Mouse (Mus musculus) CH12F3 (cell line): ENCODE results near the gene Pan2.
"Not testable (repeated sequence)": the region's sequence is repeated elsewhere in the genome, so short reads cannot be mapped to it uniquely, and the experiment has no call there.

Experiments
- in situ Hi-C: fragments of 300-500 bp; cut with MboI; formaldehyde crosslinking; loops from 2 replicates; pipeline ENCODE4 v1.14.3; 2020; ENCODE audit warnings: low sequenced_read_pairs

Gene Pan2

DNA sequence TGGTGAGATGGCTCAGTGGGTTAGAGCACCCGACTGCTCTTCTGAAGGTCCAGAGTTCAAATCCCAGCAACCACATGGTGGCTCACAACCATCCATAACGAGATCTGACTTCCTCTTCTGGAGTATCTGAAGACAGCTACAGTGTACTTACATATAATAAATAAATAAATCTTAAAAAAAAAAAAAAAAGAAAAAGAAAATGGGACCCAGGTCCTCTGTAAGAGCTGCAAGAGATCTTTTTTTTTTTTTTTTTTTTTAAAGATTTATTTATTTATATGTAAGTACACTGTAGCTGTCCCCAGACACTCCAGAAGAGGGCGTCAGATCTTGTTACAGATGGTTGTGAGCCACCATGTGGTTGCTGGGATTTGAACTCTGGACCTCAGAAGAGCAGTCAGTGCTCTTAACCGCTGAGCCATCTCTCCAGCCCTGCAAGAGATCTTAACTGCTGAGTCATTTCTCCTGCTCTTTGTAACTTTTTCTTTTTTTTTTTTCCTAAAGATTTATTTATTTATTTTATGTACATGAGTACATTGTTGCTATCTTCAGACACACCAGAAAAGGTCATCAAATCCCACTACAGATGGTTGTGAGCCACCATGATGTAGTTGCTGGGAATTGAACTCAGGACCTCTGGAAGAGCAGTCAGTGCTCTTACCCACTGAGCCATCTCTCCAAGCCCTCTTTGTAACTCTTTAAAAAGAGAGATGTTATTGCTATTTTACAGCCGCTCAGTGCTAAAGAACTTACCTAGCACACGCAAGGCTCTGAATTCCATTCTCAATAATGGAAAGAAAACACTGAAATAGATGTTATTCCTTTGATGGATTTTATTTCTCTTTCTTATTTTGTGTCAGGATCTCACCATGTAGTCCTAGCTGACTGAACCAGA is 29.5 kb downstream of the Pan2 start:
- in situ Hi-C loops = not testable (repeated sequence)

DNA sequence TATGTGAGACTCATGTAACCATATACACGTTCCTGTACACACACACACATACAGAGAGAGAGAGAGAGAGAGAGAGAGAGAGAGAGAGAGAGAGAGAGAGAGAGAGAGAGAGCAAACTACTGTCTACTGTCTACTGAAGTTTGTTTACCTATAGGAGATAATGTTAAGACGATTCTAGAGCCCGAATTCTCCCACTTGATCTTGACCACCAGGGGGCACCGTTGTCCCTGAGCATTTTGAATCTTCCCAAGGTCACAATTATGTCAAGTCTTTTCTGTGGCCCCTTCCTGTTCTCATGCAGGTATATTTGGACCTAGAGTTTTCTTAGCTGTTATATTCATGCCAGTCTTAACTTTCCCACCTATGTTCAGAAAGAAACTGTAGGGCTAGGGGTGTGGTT is 32.4 kb downstream of the Pan2 start:
- in situ Hi-C loops = no loop called here

DNA sequence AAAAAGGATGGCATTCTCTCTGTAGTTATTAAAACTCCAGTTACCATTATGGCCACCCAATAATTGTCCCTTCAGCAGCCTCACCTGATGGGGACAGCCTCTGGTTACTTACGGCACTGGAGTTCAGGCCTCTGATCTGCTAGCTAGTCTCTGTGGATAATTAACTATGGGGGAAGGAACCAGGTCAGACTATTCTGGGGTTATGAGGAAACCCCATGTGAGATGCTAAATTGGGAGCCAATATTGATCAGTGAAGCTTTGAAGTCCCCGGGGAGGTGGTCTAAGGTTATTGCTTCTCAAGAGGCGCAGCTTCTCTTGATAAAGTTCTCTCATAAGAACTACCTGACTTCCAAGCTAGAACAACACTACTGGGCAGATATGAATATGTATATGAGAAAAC is 33.1 kb downstream of the Pan2 start:
- in situ Hi-C loops = no loop called here

DNA sequence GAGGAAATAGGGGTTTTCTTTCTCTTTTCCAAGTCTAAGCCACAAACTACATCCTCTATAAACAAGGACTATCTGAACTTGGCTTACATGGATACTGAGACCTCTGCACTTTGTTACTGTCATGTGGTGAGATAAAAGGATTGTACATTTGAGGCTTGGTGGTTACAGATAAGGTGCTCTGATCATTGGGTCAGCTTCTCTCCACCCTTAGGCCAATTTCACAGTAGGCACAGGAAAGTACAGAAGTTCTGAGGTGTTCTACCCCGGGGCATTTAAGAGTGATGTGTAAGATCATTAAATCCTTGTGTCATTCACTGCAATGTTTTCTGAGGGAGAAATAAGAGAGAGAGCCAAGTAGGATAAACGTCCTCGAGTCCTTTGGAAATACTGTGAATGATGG is 33.5 kb downstream of the Pan2 start:
- in situ Hi-C loops = no loop called here

DNA sequence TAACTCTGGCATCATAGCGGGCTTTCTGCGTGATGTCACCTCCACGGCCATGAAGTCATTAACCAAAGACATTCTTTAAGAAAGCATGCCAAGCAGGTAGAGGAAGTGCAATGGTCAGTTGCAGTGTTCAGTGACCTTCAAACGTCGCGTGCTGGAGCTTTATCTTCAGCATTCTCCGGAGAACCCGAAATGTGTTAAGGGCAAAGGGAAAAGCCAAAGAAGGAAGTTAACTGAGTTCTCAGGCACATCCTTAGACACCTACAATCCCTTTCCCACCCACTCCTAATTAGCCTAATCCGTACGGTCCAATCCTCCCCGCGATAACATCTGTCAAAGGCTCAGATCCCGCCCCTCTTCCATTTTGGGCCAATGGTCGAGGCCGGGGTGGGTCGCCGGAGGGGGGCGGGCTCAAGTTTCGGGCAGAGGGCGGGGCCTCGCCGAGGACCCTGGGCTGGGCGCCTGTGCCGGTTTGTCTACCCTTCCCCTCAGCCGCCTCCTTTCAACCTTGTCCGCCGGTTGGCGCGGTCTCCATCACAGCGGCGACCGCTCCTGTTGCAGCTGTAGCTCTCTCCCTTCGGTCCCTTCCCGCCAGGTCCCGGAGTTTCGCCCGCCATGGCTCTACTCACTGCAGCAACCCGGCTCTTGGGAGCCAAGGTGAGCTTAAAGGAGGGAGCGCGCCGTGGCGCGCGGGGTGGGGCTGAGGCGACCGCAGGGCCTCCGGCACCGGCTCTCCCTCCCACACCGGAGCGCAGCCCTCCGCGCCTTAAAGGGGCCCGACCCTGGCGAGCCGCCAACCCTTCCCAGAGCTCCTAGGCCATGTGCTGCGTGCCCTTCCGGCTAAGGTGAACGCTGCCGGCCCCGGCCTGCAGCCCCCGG is 34.4 kb downstream of the Pan2 start, which contains the start of gene Cs:
TSS of gene Cs (plus strand) at position 429 of the 876 bp plus-strand sequence.
- in situ Hi-C loops = no loop called here

DNA sequence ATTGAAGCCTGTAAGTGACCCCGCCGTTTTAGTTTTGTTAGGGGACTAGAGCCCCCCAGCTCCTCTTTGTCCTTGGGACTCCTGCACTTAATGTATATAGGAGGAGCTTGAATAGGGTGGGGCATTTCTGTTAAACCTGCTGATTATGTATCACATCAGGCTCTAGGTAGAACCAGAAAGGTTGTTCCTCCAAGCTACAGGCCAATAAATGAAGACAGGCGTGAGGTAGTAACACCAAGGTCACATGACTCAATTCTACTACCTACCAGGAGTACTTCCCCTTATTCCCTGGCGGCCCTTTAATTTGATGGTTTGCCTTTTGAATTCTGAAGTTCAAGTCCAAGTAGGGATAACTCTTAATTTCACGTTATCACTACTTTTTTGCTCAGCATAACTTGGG is 35.3 kb downstream of the Pan2 start:
- in situ Hi-C loops = no loop called here

DNA sequence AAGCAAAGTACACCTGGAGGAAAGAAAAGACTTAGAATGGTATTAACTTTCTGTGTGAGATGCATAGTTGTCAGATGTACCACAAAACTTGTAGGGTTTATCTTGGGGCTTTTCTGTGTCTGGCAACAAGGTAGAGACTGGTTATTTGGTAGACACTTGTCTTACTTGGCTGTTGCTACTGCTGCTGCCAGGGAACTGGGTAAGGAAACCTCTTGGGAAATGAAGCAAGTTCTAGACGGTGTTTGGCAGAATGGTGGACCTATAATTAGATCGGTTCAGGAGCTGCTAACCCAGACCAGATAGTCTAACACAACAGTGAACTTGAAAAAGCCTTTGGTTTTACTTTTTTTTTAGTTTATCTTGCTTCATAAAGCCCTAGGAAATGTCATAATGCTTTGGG is 35.8 kb downstream of the Pan2 start:
- in situ Hi-C loops = no loop called here

DNA sequence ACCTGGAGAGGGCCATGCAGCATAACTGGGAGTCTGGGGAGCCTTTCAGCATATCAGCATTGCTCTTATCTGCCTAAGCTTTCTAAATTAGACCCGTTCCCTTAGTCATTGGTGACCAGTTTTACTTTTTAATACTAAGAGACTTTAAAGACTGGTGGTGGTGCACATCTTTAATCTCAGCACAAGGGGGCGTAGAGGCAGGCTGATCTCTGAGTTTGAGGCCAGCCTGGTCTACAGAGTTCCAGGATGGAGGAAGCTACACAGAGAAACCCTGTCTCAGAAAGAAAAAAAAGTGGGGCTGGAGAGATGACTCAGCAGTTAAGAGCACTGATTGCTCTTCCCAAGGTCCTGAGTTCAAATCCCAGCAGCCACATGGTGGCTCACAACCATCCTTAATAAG is 37.1 kb downstream of the Pan2 start:
- in situ Hi-C loops = no loop called here

DNA sequence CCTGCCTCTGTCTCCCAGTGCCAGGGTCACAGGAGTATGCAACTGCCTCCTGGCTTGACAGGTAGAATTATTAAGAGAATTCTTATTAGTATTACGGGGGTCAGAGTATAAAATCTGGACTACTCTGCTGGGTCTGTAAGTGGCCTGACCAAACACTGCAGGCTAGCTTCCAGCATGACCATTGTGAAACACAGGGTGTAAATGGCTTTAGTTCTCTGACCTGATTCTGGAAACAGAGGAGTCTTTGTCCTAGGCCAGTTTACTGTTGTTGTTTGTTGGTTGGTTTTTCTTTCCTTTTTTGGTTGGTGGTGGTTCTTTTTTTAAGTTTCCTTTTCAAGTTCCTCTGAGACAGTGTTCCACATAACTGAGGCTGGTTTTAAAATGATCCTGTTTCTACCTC is 40.3 kb downstream of the Pan2 start:
- in situ Hi-C loops = no loop called here

DNA sequence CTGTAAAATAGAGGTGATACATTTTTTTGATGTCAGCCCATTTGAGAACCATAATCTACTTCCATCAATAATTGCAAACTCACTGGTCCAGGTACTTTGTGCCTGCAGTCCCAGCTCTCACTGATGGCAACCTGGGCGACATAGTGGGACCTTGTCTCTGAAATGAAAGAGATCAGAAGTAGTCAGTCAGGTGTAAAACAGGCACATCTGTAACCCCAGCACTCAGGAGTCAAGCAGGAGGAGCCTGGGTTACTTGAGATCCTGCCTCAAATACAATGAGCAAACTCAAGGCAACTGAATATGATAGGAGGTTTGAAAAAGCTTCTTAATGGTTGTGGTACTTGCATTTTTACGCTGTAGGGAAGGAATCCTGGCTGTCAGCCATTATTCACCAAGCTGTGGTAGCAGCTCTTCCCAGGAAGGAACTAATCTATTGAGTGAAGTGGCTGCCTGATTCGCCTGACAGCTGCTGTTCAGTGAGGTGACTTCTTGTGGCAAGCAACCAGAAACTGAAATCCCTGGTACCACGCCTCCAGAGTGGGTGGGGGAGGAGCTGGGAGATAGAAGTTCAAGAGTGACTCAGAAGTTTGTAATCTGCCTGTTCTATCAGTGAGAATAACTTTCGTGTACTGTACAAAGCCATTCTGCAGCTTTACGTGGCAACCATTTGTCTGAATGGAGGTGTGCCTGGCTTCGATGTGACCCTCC is 41.6 kb downstream of the Pan2 start:
- in situ Hi-C loops = no loop called here

DNA sequence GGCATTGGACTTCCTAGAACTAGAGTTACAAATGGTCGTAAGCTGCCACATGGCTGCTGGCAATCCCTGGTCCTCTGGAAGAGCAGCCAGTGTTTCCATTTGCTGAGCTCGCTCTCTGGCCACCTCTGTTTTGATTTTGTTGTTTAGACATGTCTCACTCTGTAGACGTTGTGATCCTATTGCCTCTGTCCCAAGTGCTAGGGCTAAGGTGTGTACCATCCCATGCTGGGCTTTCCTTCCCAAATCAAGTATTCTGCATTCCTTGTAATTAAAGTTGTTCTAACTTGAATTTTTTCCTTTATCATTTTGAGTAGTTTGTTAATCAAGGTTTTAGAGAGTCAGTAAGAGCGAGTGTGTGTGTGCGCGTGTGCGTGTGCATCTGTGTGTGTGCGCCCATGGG is 44.4 kb downstream of the Pan2 start:
- in situ Hi-C loops = no loop called here

DNA sequence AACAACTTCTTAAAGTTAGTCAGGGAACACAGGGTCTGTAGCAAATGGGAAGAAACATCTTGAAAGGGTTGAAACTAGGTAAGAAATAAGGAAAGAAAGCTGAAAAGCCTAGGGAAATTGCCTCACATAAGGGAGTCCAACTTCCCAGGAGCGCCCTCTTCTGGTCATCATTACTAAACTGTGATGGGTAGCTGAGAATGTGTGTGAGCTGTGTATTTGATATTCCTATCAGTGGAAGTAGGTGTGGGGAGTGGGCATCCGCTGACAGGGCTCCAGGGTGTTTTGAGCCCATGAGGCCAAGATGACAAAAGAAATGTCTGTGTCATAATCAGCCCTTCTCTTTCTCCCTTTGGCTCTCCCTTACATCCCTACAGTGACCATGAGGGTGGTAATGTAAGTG is 55.7 kb downstream of the Pan2 start:
- in situ Hi-C loops = no loop called here

DNA sequence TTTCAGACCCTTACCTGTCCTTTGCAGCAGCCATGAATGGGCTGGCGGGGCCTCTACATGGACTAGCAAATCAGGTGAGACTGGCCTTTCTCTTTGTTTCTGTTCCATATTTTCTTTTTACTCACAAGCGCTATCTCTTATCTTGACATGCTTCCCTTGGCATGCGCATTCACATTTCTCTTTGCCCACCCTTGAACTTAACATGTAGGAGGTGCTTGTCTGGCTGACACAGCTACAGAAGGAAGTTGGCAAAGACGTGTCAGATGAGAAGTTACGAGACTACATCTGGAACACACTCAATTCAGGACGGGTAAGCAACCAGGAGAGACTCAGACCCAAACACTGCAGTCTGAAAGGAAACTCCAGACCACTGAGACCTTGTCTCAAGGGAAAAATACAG is 56.1 kb downstream of the Pan2 start:
- in situ Hi-C loops = no loop called here

DNA sequence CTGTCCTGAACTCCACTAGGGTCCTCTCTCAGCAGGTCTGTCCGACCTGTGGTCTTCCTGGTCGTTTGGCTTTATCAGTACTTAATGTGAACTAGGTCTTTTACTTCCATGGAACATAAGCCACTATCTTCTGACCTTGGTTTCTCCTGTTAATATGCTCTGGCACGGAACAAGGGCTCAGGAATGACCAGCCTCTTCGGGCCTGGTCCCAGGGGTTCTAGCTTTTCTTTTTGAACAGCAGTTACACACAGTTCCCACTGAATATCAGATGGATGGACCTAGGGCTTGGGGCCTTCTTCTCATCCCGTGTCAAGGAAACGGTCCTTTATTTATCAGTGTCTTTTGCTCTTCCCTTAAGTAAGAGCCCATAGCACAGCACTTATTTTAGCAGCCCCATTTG is 58.7 kb downstream of the Pan2 start:
- in situ Hi-C loops = no loop called here

DNA sequence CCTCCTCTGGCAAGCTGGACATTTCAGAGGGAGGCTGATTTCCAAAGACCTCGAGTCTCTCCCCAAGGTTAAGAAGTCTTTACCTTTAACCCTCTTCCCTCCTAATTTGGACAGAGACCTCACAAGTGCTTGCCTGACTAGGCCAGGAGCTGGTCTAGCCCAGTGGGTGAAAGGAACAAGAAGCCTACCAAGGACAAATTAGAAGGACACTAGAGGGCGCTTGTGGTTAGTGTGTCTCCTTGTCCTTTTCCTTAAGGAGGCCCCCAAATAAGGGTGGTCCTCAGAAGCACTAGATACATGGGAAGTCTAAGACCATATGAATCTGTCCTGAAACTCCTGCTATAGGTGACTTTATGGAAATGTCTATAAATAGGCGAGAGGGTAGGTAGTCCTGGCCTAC is 59.4 kb downstream of the Pan2 start:
- in situ Hi-C loops = no loop called here

DNA sequence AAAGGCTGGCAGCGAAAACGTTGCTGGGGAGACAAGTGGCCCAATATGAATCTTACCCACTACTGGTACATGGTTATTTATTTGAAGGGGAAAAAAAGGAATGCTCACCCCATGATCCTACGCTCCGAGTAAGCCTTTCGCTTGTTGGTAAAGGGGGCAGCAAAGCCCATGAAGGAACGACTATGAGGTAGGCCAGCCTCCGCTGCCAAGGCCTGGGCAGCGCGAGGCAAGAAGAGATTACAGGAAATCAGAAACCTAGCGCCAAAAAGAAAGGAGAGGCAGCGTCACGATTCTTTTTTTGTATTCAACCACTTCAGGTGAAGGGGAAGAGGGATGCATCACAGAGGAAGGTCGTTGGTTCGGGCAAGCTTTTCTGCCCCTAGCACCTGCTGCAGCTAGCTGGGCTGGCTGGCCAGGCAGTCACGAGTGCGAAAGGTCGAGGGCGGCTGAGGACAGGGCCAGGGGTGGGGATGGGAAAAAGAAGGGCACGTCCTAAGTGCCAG is 64.8 kb downstream of the Pan2 start:
- in situ Hi-C loops = no loop called here

DNA sequence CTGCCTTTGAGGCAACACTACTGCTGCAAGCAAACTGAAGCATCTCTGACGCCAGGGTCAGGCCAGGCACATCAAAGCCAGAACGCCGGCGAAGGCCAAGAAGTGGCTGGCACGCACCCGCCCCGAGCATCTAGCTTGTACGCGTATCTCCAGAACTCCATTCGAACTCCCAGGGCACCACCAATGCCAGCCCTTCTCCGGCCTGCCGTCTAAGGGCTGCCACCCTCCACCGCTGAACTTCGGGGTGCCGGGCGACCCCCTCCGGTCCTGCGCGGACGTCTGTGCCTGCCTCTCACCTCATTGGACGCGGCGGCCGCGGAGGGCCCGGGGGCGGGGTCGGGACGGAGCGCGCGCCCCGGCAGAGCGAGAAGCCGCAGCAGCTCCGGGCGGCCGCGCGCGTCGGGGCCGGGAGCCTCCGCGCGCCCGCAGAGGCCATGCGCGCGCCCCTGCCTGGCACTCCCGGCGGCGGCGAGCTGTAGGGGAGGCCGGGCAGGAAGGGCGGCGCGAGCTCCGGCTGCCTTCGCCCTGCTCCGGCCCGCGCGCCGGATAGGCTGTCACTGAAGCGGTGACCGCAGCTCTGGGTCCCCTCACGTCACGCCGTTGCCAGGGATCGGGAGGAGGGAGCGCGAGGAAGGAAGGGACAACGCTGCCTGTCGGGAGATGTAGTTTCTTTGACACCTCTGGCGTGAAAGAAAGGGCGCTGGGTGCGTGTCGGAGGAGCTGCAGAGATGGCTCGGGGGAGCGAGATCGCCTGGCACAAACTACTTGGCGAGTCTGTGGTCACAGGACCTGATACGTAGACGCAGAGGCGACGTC is 65.5 kb downstream of the Pan2 start, which contains the start of gene Coq10a:
TSS of gene Coq10a (minus strand) at position 596 of the 816 bp plus-strand sequence.
- in situ Hi-C loops = no loop called here

DNA sequence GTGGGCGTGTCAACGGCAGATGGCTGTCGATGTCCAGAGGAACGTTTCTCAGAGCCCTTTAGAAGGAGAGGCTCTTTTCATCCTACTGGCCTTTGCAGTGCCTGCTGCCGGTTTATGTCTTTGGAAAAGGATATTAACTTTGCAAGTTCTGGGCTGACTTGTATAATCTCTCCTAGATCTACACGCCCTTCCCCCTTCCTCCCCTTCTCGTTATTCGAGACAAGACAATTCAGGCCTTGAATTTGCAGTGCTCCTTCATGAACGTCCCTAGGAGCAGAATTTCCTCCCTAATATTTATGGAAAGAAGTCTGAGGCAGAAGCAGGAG is 66.0 kb downstream of the Pan2 start:
- in situ Hi-C loops = no loop called here

DNA sequence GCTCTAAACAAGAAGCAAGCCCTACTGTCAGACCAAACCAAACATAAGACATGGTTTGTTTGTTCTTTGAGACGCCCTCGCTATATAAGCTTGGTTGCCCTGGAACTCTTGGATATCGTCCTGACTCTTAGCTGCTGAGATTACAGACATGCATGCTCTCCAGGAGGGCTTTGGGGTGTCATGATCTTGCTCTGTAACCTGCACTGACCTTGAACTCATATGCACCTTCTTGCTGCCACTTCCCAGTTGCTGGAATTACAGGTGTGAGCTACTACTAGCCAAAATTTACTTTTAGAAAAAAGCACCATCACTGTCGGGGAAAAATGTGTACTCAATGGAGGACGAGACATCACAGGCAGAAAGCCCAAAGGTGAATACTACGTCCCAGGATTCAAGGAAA is 66.5 kb downstream of the Pan2 start:
- in situ Hi-C loops = no loop called here

DNA sequence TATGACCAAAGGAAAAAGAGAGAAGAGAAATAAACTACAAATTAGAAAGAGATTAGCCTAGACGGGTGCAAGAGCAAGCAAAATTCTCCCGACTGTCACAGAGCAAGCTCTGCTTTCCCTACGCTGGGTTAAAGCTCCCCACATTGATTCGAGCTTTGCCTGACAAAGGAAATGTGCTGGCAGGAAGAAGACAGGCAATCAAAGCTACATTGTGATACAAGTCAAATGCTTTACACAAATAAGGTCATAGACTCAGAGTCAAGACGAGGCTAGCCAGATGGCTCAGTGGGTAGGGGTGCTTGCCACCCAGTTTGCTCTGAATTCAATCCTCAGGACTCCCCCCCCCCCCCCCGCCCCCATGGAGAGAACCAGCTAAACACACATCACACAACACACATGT is 66.9 kb downstream of the Pan2 start:
- in situ Hi-C loops = no loop called here
